Mouse (Mus musculus) forebrain, embryonic 14.5 days (tissue): ENCODE measurements at regions not wholly inside any gene's neighbourhood (a gene's known extent, or its start where the extent isn't known, plus 50 kb on each side); places are given as distances from the start of the nearest gene placed in this dataset.
"Not testable (repeated sequence)": the region's sequence is repeated elsewhere in the genome, so short reads cannot be mapped to it uniquely, and the experiment has no call there.

Experiments
- ATAC-seq: fragments of 200-750 bp; cut with Nextera tagmentation; 2 replicates; pipeline ENCODE4 v1.8.0; 2017; ENCODE audit warnings: mild to moderate bottlenecking, moderate library complexity
- DNase-seq: peaks from one replicate; pipeline ENCODE4 v3.0.0-alpha.2; 2015; ENCODE audit warnings: low spot score
- H3K27ac ChIP-seq: fragments of 300-500 bp; sonication (generic); 2 replicates; pipeline ENCODE4 v1.5.1; 2014; ENCODE audit warnings: low read depth, mild to moderate bottlenecking, control low read depth, low read length, moderate library complexity
- H3K27me3 ChIP-seq: fragments of 300-500 bp; sonication (generic); replicated peaks from 2 replicates; pipeline ENCODE4 v1.6.1; 2014; ENCODE audit warnings: low read length, control low read depth, mixed read lengths; ENCODE audit not compliant: control insufficient read depth, insufficient read depth
- H3K36me3 ChIP-seq: fragments of 300-500 bp; sonication (generic); 2 replicates; pipeline ENCODE4 v1.6.1; 2014; ENCODE audit warnings: low read length, control low read depth; ENCODE audit not compliant: control insufficient read depth, insufficient read depth
- H3K4me1 ChIP-seq: fragments of 300-500 bp; sonication (generic); 2 replicates; pipeline ENCODE4 v1.6.1; 2014; ENCODE audit warnings: antibody characterized with exemption, low read length, control low read depth; ENCODE audit not compliant: control insufficient read depth, insufficient read depth
- H3K4me2 ChIP-seq: fragments of 300-500 bp; sonication (generic); 2 replicates; pipeline ENCODE4 v1.6.1; 2014; ENCODE audit warnings: mild to moderate bottlenecking, control low read depth, low read length
- H3K4me3 ChIP-seq: fragments of 300-500 bp; sonication (generic); 2 replicates; pipeline ENCODE4 v1.5.1; 2014; ENCODE audit warnings: low read depth, low read length, control low read depth
- H3K9ac ChIP-seq: fragments of 300-500 bp; sonication (generic); 2 replicates; pipeline ENCODE4 v1.6.1; 2014; ENCODE audit warnings: mild to moderate bottlenecking, low read length, control low read depth, moderate library complexity
- H3K9me3 ChIP-seq: fragments of 300-500 bp; sonication (generic); replicated peaks from 2 replicates; pipeline ENCODE4 v1.6.1; 2016; ENCODE audit warnings: low read length, control low read depth, mixed read lengths; ENCODE audit not compliant: control insufficient read depth
- WGBS: fragments of 180-500 bp; shearing (Covaris S2); extraction: QIAGEN DNeasy Blood & Tissue Kit; methylation state at CpG from one replicate; pipeline ENCODE4 v1.1.7; 2014; 5-methylcytosine and 5-hydroxymethylcytosine counted together

DNA sequence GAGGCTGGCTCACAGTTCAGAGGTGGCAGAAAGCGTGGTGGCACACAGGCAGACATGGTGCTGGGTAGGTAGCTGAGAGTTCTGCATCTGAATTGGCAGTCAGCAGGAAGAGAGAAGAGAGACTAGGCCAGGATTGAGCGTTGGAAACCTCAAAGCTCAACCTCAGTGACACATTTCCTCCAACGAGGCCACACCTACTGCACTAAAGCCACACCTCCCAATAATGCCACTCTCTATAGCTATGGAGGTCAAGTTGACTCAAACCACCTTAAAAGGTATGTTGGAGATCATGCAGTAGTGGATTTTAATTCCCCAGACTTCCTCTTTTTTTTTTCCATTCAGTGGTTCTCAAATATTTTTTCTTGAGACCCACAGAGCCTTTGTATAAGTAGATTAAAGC lies 57.1 kb downstream of the Ccdc54 start:
- 73% methylated on average over 3 of the region's 3 CpGs for WGBS
- Histone ChIP-seq H3K27ac (no peak overlapping the region), H3K9ac (no peak overlapping the region), H3K4me1 (peaks cover 3% of the 10 kb centered on the region; the same call in 1 of the 2 replicates), H3K4me3 (no peak overlapping the region), H3K27me3 (no peaks in the 10 kb centered on the region), H3K9me3 (no peaks in the 10 kb centered on the region), H3K4me2 (no peak overlapping the region), H3K36me3 (no peaks in the 10 kb centered on the region)
- no peak for DNase-seq
- no peak for ATAC-seq

DNA sequence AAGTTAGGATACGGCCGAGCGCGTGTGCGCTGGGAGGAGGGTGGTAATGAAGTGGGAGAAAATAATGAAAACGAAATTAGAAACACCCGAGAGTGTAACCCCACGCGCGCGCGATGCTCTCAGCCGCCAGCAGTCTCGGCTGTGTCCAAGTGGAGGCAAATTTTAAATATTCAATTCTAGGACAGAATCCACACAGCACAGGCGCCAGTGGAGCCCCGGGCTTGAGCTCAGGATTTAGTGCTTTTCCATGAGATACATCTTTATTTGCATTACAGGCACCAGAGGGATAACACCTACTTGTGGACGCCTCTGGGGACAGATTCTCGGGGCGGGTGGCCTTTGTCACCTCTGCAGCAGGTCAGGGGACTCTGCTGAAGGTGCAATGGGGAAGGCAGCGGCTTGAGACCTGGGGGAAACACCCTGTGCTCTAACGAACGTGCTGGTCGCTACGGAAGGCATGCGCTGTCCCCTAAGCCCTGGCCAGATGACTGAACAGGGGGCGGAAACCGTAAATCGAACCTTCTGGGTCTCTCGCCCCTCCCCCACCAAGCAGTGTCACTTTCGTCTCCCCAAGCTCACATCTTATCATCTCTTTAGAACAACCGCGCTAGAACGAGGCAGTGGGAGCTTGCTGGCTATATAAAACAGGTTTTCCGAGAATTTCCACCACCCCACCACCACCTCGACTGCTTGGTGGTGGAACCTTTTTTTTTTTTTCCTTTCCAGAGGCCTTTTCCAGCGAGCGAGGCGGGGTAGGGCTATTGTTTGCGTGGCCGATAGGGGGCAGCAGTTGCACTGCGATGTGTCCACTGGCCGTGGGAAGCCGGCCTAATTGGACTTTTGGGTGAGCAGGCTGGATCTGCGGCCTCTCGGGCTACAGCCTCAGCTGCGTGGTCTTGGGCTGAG lies 61.2 kb downstream of the Ccdc54 start:
- Histone ChIP-seq H3K27me3 (no peaks in the 10 kb centered on the region), H3K9me3 (no peaks in the 10 kb centered on the region), H3K4me3 (peak overlapping the region; percentile 59), H3K4me2 (peak overlapping the region; percentile 99), H3K27ac (peak overlapping the region; percentile 90), H3K9ac (peak overlapping the region; percentile 85), H3K36me3 (no peaks in the 10 kb centered on the region), H3K4me1 (peaks cover 5% of the 10 kb centered on the region; the same call in 1 of the 2 replicates)
- under 1% methylated on average over 46 of the region's 46 CpGs for WGBS
- DNase-seq (peak; percentile 95), ATAC-seq (peak; percentile 62)

DNA sequence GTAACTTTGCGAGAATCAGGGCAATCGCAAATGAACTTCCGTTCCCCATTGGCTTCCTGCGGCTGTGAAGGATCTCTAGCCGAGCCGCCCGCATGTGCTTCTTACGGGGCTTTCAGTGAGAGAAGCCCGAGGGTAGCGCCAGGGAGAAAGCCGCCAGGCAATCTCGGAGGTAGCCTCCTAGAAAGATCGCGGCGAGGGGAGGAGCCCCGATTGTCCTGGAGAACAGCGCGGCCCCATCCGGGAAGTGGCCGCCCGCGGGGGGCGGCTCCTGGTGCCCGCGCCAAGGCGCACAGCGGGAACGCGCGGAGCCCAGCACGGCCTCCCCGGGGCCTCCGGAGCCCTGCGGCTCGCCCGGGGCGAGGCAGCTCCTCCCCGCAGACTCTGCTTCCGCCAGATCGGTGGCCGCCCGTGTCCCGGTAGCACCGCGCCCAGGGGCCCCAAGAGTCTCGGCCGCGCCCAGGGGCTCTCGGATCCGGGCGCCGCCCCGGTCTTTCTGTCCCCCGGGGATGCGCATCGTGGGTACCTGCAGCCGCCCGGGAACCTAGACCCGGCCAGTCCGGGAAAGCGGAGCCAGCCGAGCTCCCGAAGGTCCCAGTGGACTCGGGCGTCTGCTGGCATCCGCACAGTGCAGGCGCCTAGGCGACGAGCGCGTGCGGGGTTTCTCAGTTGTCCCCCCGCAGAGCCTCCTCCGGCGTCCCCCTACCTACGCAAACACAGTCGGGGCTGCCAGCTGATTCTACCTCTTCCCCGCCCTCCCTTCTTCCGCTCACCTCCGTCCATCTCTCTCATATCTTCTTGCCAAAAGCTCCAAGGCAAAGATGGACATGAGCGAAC lies 62.1 kb downstream of the Ccdc54 start:
- peak overlapping the region; percentile 85 for H3K9ac ChIP-seq
- ATAC-seq (peak; percentile 86), DNase-seq (peak; percentile 90)
- peak overlapping the region; percentile 59 for H3K4me3 ChIP-seq
- WGBS = under 1% methylated on average over 81 of the region's 81 CpGs
- no peaks in the 10 kb centered on the region for H3K36me3 ChIP-seq
- H3K4me1 ChIP-seq = peaks cover 6% of the 10 kb centered on the region; the same call in 1 of the 2 replicates
- H3K27me3 ChIP-seq = no peaks in the 10 kb centered on the region
- H3K27ac ChIP-seq = peak overlapping the region; percentile 90
- peak overlapping the region; percentile 99 for H3K4me2 ChIP-seq
- no peaks in the 10 kb centered on the region for H3K9me3 ChIP-seq

DNA sequence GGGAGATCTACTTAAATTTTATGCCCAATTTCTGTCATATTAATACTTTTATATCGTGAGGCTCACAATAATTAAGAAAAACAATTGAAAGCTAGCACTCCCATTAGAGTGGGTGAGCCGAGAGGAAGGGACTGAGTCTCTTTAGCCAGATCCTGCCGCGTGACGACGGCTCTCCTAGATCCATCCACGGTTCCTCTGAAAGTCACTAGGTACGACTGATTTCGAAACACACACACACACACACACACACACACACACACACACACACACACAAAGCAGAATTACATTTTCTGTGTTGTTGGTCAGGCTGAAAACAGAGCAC lies 62.6 kb downstream of the Ccdc54 start:
- Histone ChIP-seq H3K9ac (peak overlapping the region; percentile 85), H3K4me1 (peaks cover 6% of the 10 kb centered on the region; the same call in 1 of the 2 replicates), H3K27me3 (no peaks in the 10 kb centered on the region), H3K27ac (peak overlapping the region; percentile 90), H3K36me3 (no peaks in the 10 kb centered on the region), H3K9me3 (no peaks in the 10 kb centered on the region), H3K4me3 (peak overlapping the region; percentile 59), H3K4me2 (peak overlapping the region; percentile 99)
- peak; percentile 33 for ATAC-seq
- 2% methylated on average over 9 of the region's 9 CpGs for WGBS
- peak; percentile 75 for DNase-seq

DNA sequence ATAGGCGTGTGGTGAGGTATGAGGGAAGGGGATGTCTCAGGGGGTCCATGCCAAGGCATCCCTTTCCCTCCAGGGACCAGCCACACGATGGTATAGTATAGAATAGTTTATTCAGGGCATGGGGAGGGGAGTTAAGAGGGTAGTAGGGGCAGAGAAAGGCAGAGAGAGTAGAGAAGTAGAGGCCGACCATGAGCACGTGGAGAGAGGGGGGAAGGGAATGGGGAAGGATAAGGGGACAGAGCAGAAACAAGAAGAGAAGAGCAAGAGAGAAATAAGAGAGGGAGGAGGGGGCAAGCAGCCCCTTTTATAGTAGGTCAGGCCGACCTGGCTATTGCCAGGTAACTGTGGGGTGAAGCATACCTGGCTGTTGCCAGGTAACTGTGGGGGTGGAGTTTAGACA lies 64.0 kb downstream of the Ccdc54 start:
- not testable (repeated sequence) for H3K4me1 ChIP-seq, H3K4me3 ChIP-seq, H3K27me3 ChIP-seq, H3K4me2 ChIP-seq, H3K27ac ChIP-seq, DNase-seq, ATAC-seq, H3K9me3 ChIP-seq, H3K9ac ChIP-seq, H3K36me3 ChIP-seq
- WGBS = 80% methylated on average over 5 of the region's 5 CpGs

DNA sequence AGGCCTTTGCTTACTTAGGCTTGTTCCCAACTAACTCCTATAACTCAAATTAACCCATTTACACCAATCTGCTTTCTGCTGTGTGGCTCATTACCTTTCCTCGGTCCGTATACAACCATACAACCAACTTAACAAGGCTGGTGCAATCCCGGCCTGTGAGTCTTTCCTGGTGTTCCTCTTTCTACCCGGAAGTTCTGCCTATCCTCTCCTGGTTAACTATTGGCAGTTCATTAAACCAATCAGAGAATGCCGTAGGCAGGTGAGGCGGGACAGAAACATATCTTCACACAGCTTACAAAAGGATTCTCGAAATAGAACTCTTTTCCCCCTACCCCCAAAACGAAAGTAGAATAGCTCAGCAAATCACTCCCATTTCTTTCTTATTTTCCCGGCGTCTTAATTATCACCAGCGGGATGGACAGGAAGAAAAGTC lies 65.0 kb downstream of the Ccdc54 start:
- H3K9ac ChIP-seq = no peak overlapping the region
- H3K4me3 ChIP-seq = no peak overlapping the region
- H3K27me3 ChIP-seq = no peaks in the 10 kb centered on the region
- H3K27ac ChIP-seq = no peak overlapping the region
- H3K4me1 ChIP-seq = peaks cover 6% of the 10 kb centered on the region; the same call in 1 of the 2 replicates
- no peak for DNase-seq
- no peaks in the 10 kb centered on the region for H3K9me3 ChIP-seq
- no peak for ATAC-seq
- no peak overlapping the region for H3K4me2 ChIP-seq
- WGBS = 90% methylated on average over 11 of the region's 11 CpGs
- H3K36me3 ChIP-seq = no peaks in the 10 kb centered on the region

DNA sequence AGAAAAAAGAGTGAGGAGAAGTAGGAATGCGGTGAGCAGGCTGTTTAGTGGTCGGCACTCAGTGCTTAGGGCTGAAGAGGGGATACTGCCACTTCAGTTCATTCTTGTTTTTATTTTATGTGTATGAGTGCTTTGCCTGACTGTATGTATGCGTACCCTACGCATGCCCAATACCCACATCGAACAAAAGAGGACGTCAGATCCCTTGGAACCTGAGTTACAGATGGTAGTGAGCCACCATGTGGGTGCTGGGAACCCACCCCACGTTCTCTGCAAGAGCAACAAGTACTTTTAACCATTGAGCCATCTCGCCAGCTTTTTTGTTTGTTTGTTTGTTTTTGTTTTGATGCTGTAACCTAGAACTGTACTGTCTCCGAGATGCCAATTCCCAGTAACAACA lies 65.5 kb downstream of the Ccdc54 start:
- Histone ChIP-seq H3K27me3 (no peaks in the 10 kb centered on the region), H3K4me1 (peaks cover 5% of the 10 kb centered on the region; the same call in 1 of the 2 replicates), H3K36me3 (no peaks in the 10 kb centered on the region), H3K9me3 (no peaks in the 10 kb centered on the region), H3K4me2 (no peak overlapping the region), H3K9ac (no peak overlapping the region), H3K27ac (no peak overlapping the region), H3K4me3 (no peak overlapping the region)
- 86% methylated on average over 9 of the region's 9 CpGs for WGBS
- ATAC-seq (no peak), DNase-seq (no peak)

DNA sequence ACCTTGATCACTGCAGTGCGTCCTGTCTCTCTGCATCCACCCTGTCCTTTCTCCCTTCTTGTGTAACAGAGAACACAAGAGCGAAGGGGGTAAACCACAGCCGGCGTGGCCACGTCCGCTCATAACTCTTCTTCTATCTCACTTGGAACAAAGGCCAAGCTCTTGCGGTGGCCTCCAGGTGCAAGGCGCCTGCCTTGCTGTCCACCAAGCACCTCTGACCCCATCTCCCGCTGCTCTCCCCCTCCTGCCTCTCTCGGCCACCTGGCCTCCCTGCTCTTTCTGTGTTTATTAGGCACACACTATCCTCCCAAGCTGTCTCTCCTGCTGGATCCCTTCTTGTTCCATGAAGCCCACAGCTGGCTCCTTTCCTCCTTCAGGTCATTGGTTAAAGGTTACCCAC lies 71.3 kb downstream of the Ccdc54 start:
- H3K27ac ChIP-seq = no peak overlapping the region
- H3K27me3 ChIP-seq = no peaks in the 10 kb centered on the region
- DNase-seq = no peak
- H3K36me3 ChIP-seq = no peaks in the 10 kb centered on the region
- H3K9me3 ChIP-seq = no peaks in the 10 kb centered on the region
- H3K4me2 ChIP-seq = no peak overlapping the region
- no peak for ATAC-seq
- H3K4me3 ChIP-seq = no peak overlapping the region
- no peaks in the 10 kb centered on the region for H3K4me1 ChIP-seq
- 85% methylated on average over 10 of the region's 10 CpGs for WGBS
- H3K9ac ChIP-seq = no peak overlapping the region
